Mouse (Mus musculus): ENCODE measurements around the gene Bricd5. TPM values are rescaled to one million over a fixed set of nuclear protein-coding genes. Genes with fewer than 3 reads are reported as not detected.
"Not testable (repeated sequence)": the region's sequence is repeated elsewhere in the genome, so short reads cannot be mapped to it uniquely, and the experiment has no call there.

Gene Bricd5
- total RNA-seq (2021) = under 1 TPM; 0.50 to 0.93 TPM
- long read RNA-seq, experiment 1 = 0 reads
- long read RNA-seq, experiment 2 = 0 reads

DNA sequence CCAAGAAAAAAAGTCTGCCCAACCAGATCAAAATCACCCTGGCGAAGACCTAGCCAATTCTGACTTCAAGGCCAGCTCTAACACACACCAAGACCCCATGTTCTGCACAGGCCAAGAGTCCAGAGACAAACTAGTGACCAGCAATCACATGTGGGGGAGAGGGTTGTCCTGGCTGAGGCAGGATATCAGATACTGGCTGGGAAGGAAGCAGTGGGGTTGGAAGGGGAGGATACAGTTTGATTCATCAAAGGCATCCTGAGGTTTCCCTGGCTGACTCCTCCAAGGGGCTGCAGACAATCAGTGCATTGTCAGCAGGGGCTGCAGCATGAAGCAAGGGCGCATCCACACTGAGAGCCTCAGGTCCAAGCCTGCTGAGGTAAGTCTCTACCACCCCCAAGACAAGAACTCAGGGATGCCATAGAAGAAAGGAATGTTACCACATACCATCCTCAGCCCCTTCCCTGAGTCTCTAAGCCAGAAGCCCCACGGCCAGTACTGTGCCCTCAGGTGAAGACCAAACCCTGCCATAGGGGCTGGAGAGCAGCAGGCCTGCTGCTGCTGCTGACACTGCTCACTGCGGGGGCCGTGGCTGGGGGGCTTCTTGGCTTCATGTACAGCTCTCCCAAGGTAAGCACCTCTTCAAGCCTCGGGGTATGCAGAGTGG is at the start of gene Bricd5:
Gene Bricd5 (plus strand): TSS at position 273 of the 664 bp plus-strand sequence.
- DNase-seq (ENCODE audit: low spot score in 2 of 2) = no peak

DNA sequence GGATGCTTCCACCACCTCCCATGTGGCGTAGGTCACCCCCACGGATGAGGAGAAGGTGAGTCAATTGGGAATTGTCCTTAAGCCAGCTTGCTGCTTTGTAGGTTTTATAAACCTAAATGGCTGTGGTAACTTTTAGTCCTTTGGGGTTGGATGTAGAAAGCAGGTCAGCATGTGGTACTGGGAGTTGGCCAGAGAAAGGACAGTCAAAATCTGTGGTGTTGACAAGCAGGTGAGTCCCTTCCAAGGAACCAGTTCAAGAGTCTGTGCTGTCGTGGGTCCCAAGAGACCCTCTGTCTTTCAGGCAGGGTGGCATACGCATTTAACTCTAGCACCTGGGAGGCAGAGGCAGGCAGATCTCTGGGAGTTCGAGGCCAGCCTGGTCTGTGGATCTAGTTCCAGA is 49.2 kb upstream of the Bricd5 start:
- no peak for DNase-seq (ENCODE audit: low spot score in 2 of 2)

DNA sequence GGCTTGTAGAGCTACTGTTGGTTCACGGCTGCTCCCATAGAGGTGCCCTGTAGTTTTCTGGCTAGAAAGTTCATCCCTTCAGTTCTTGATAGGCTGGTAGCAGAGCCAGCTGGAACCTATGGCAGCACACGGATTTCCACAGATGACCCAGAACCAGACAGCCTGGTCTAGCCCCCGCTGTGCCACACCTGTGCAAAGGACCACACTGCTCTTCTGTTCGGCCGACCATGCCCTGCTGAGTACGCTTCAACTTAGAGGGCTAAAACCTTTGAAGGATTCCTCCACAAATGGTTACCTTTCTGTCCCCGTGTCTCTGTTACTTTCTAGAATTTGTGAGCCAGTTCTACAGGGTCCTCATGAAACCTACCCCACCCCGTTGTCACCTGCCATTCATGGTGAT is 48.4 kb upstream of the Bricd5 start:
- DNase-seq (ENCODE audit: low spot score in 2 of 2) = not testable (repeated sequence)

DNA sequence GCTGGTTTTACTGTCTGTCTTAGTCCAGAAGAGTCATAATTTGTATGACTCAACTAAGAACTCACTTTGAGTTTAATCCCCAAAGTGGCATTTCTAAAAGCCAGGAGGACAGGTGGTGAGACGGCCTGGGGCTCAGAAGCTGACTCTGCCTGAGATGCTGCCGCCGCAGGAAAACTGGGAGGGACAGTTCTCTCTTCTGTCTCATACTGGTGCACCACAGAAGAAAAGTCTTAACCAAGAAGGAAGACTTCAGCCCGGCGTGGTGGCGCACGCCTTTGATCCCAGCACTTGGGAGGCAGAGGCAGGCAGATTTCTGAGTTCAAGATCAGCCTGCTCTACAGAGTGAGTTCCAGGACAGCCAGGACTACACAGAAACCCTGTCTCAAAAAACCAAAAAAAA is 47.8 kb upstream of the Bricd5 start:
- no peak for DNase-seq (ENCODE audit: low spot score in 2 of 2)

DNA sequence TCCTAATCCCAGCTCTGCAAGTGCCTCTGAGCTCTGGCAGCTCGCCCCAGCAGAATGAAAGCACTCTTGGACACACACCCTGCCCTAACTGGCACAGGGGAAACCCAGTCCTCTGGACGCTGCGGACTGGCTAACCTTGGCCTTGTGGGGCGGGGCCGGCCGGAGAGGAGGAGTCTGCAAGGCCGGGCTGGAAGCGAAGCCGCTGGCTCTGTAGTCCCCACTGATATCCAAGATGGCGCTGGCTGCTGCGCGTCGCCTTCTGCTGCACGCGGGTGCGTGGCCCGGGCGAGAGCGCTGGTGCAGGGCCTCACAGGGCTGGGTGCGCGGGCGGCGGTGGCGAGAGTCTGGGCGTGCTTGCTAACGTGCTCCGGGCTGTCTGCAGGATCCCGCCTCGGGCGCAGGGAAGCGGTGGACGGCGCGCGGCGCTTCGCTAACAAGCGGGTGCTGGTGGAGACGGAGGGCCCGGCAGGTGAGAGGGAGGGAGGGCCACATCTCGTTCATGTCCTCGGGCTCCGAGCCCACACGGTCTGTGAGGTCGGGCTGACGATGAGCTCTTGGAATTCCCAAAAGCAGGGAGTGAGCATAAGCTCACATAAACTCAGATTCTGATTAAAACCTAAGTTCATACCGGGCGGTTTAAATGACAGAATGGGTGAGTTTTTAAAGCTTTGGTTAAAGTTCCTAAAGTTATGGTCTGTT is 47.1 kb upstream of the Bricd5 start, which contains the start of gene Eci1:
Gene Eci1 (plus strand): TSS at position 171 of the 699 bp plus-strand sequence.
- DNase-seq (ENCODE audit: low spot score in 2 of 2) = peak; percentile 80 to 93

DNA sequence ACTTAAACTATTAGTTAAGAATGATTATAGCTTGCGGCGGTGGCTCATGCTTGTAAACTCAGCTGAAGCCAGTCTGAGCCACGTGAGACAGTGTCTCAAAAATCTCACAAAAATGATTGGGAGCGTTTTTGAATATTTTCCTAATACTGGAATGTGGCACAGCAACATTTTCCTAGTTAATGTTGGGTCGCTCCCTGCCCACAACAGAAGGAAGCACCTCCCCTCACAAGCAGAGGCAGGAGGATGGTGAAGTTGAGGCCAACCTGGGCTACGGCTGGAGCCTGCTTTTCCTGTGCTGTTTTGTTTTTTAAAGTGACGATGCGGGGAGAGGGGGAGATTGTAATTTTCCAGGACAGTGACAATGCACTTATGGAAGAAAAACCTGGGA is 46.5 kb upstream of the Bricd5 start:
- DNase-seq (ENCODE audit: low spot score in 2 of 2) = no peak

DNA sequence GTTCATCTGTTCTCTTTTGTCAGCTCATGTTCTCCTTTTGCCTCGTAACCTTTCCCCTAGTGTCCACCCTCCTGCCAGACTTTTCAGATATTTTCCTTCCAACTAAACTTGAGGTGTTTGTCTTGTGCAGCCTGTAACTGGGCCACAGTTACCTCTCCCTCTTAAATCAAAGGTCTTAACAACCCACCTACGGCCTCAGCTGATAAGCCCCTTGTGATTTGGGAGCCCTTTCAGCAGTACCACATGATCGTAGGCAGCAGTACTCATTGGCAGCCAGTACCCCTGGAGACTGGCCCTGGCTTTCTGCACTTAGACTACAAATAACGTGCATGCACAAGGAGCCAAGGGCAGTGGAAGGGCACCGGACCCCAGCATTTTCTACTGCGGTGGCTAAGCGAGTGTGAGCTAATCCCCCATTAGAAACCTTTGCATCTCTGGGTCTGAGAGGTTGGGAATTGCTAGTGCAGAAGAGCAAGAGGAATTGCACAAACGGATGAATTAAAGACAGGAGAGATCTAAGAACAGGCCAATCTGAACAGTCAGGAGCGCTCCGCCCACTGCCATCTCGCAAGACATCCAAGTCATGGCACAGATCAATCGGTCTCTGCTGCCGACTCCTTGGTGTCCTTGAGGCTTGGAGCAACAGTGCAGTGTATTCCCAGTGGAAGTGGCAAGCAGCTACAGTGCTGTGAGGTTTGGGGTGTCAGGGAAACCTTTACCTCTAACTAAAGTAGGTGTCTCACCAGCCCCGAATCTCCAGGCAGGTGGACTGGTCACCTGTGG is 44.3 kb upstream of the Bricd5 start:
- DNase-seq (ENCODE audit: low spot score in 2 of 2) = no peak

DNA sequence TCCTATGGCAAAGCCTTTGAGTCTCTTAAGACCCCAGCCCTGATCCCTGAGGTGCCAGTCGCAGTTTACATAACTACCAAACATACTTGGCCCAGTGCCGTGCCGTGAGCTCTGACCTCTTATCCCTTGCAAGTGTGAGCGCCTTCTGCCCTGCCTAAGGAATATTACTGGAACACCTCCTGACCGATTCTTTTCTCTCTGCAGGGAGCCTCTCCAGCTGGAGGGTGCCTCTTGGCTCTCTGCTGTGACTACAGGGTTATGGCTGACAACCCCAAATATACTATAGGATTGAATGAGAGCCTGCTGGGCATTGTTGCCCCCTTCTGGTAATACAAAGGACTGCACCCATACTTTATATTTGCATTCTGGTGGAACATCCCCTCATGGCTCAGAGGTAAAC is 36.7 kb upstream of the Bricd5 start:
- DNase-seq (ENCODE audit: low spot score in 2 of 2) = no peak

DNA sequence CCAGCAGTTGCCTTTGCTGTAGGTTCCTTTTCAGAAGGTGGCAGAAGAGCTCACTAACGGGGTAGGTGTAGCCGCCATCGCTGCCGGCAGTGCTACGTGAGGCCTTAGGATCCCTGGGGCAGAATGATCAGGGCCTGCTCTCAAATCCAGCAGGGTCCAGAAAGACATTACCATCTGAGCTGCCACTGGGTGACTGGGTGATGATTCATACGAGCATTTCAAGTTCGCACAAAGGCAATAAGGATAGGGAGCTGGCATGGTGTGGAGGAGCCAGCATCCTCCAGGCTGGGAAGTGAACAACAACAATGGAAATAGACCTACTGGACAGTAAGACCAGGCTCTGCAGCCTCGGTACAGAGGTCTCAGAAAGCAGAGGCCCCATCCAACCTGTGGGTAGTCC is 33.3 kb upstream of the Bricd5 start:
- no peak for DNase-seq (ENCODE audit: low spot score in 2 of 2)

DNA sequence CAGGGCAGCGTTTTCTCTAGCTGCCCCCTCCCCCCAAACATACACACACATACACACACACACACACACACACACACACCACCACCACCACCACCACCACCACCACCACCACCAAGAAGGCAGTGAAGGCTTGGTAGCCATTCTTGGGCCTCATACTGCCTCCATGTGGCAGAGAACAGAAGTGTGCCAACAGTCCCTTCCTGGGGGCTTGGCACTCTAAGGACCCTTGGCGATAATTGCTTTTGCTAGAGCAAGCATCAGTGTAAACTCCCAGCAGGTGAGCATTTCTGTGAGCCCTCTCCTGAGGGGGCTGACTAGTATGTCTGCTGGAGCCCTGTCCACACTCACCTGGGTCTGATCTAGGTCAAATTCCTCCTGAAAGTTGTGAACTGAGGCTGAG is 32.5 kb upstream of the Bricd5 start:
- DNase-seq (ENCODE audit: low spot score in 2 of 2) = no peak

DNA sequence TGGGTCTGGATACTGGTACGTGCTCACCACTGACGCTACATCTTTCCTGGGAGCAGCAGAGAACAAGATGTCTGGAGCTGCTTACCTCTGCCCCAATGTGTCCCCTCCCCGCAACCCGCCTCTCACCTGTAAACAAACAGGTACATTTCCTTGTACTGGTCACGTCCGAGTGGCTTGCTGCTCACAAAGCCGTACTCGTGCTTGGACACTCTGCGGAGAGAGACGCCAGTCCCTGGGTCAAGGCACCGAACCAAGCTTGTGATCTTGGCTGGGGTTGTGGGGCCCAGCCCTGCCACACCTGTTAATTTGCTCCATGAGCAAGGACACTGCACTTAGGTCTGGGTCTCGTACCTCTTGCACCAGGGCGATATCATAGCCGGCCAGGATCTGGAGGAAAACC is 31.6 kb upstream of the Bricd5 start:
- DNase-seq (ENCODE audit: low spot score in 2 of 2) = no peak

DNA sequence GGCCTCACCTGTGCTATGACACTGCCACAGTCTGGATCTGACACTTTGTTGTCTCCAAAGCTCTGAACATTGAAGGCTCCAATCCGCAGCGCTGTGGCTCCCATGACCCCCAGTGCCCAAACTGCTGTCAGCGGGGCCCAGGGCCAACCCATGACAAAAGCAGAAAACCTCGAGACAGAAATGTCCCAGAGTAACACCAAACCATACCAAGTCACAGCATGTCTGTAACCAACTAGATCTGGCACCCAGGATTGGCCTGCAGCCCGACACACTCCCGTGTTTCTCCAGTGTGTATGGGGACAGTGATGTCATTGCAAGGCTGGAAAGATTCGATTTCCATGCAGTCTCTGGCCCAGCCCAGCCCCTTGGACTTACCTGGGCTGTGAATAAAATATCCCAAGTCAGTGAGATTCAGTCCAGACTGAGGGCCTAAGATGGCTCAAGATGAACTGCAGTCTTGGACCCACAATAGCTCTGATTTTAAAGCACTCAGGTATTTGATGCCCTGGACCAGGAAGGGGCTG is 31.0 kb upstream of the Bricd5 start, which contains the start of gene Dnase1l2:
Gene Dnase1l2 (minus strand): TSS at position 474 of the 524 bp plus-strand sequence.
- DNase-seq (ENCODE audit: low spot score in 2 of 2) = no peak

DNA sequence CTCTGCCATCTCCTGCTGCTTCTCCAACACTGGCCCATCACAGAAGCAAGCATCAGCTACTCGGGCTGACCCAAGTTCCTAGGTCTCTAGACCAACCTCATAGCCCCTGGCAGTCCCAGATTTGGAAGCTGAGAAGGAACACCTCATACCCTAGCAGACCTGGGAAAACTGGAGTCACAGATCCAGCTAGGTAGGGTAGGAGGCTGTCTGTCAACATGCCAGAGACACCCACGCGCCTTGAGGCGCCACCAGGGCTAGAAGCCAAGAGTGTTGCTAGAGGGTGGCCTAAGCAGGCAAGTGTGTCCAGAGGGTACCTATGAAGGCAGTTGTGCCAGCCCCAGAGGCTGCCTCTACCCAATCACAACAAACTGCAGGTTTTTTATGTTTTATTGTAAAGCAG is 30.3 kb upstream of the Bricd5 start:
- no peak for DNase-seq (ENCODE audit: low spot score in 2 of 2)

DNA sequence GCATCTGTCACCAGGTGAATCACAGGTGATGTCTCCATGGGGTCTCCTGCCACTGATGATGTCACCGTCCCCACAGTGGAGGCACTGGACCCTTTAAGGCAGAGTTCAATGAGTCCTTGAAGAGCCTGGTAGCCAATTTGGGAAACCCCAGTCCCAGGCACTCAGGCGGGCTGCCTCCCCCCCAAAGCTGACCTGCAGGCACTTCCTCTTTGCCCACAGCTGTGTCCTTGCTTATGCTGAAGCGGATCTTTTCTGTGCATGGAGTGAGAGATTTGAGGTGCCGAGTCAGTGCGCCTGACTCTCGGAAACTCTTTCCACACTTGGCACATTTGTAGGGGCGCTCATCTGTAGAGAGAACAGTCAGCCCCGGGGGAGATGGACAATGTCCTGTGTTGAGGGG is 27.1 kb upstream of the Bricd5 start:
- DNase-seq (ENCODE audit: low spot score in 2 of 2) = no peak

DNA sequence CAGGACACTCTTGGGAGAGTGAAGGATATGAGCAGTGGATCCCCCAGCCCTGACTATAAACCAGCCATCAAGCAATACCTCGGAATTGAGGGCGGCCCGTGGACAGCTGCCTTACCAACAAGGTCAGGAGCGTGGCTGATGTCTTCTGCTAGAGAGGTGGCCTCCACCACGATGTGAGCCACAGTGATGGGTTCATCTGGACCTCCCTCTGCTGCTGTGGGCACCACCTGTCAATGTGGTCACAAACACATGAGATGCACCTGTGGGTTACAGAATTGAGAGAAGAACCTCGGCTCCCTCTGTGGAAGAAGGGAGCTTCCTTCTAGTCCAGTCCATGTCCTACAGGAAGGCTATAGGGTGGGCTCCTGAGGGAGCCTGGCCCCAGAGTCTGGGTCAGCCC is 24.2 kb upstream of the Bricd5 start:
- DNase-seq (ENCODE audit: low spot score in 2 of 2) = no peak

DNA sequence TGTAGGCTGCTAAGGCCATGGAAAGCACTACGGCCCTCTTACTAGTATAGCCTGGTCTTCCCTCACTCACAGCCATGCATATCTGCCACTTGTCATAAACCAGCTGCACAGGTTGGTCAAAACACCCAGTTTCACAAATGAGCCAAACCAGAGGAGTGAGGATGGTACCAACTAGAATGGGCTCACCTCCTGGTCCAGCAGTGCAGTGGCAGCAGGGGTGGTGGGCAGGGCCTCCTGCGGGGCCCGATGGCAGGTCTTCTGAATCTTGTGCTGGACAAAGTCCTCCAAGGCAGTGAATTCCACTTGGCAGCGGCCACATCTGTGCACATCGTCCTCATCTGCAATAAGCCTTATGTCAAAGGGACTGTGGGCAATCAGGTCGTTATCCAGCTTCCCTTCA is 22.5 kb upstream of the Bricd5 start:
- DNase-seq (ENCODE audit: low spot score in 2 of 2) = no peak

DNA sequence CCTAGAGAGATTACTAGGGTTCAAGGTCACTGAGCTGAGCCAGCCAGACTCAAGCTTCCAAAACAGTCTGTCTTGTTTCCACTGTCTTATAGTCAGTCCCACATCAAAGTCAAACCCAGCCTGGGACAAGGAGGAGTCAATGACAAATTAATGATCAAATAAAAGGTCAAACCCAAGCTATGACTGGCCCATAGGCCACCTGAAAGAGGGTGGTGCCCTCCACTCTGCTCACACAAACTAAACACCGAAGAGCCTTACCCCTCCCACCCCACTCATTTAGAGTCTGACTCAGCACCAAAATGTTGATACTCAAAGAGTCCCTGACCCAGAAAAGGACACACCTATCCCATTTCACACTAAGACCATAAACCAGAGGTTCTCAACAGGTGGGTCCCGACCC is 20.3 kb upstream of the Bricd5 start:
- no peak for DNase-seq (ENCODE audit: low spot score in 2 of 2)

DNA sequence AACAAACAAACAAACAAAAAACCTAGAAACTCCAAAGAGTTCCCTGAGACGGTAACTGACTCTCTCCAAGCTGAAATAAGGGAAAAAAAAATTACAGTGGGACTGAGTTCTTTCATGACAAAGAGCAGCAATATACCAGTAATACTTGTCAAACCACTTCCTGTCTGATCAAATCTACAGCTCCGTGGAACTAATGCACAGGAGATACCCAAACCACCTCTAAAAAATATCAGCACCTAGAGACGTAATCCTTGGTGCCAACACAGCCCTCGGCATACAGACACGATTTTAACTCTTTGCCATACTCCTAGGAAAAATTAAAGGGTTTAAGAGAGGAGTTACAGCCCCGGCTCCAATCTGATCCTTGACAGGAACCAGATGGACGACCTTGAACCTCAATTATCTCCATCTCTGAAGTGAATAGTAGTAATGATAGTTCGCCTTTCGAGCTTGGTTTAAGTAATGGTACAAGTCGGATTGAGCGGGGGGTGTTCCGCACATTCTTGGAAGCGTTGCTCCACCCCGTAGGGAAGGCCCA is 19.4 kb upstream of the Bricd5 start:
- DNase-seq (ENCODE audit: low spot score in 2 of 2) = no peak

DNA sequence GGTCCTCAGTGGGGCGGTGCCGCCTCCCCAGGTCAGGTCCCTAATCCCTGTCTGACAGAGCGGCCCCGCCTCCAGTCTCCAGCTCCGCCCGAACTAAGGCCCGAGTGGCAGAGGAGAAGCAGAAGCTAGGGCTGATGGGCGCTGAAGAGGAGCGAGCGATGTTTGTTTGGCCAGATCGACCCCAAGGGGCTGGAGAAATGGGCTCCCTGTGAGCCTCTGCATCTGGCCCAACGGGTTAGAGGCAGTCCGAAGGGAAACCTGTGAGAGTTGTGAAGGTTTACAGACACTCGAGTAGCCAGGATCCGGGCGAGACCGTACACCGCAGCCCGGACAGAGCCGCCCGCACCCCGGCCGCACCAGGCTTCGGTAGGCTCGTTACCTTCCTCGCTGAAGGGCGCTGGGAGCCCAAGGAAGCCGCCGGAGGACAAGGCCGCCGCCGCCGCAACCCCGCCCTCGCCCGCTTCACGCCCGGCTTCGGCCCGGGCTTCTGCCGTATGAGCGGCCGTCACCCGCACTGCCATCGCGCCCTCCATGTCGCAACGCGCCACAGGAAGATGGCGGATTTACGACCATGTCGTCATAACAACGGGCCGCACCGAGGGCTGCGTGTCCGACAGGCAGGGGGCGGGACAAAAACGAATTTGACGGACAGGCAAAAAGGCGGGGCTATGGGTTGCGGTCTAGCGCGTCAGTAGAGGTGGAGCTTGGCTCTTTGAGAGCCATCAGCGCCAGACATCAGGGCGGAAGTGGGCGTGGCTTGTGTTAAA is 18.7 kb upstream of the Bricd5 start:
- DNase-seq (ENCODE audit: low spot score in 2 of 2) = peak; percentile 90 to 99

DNA sequence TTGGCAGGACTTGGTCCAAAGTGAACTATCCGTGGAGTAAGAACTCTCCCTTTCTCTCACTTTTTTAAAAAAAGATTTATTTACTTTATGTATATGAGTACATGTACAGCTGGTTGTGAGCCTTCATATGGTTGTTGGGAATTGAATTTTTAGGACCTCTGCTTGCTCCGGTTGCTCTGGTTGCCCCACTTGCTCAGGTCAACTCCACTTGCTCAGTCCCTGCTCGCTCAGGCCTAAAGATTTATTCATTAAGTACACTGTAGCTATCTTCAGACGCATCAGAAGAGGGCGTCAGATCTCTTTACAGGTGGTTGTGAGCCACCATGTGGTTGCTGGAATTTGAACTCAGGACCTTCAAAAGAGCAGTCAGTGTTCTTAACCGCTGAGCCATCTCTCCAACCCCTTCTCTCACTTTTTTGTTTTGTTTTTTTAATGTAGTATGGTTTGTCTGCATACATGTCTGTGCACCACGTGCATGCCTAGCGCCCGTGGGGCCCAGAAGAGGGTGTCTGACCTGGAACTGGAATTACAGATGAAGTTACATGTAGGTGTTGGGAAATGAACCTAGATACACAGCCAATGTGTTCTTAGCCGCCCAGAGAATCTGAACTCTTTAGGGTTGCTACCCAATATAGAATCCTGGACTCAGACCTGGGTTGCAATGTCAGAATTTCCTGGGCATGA is 18.0 kb upstream of the Bricd5 start:
- not testable (repeated sequence) for DNase-seq (ENCODE audit: low spot score in 2 of 2)
